Mouse (Mus musculus): ENCODE results near the gene Cep128. TPM values are rescaled to one million over a fixed set of nuclear protein-coding genes. Genes with fewer than 3 reads are reported as not detected.
"Not testable (repeated sequence)": the region's sequence is repeated elsewhere in the genome, so short reads cannot be mapped to it uniquely, and the experiment has no call there.

Cep128 gene
- polyA plus RNA-seq, 1 experiment from 2014 or later, result 3.7 TPM

GRCm38 (mm10) chr12:90993331-90993730 is 390.9 kb downstream of the Cep128 start:
- TF ChIP-seq CTCF (IDR thresholded peaks at IDR 0.05; ENCODE audit: low read depth), result no peak
- no peak for ATAC-seq
- Histone ChIP-seq H3K9me3 (ENCODE audit: control insufficient read depth) (no peaks in the 10 kb centered on the region), H3K27me3 (replicated peaks; ENCODE audit: control insufficient read depth, insufficient read depth, low read length) (no peaks in the 10 kb centered on the region), H3K9ac (ENCODE audit: low read depth, low read length) (no peak overlapping the region), H3K4me3 (ENCODE audit: low read depth, low read length) (no peak overlapping the region), H3K36me3 (ENCODE audit: control insufficient read depth, insufficient read depth) (no peaks in the 10 kb centered on the region; the same call in 1 of the 2 replicates), H3K4me2 (replicated peaks; ENCODE audit: low read depth) (no peak overlapping the region), H3K27ac (ENCODE audit: low read depth, low read length) (no peak overlapping the region), H3K4me1 (replicated peaks; ENCODE audit: control insufficient read depth, insufficient read depth, low read length) (no peaks in the 10 kb centered on the region)
- WGBS, result 86% methylated on average over 2 of the region's 2 CpGs

GRCm38 (mm10) chr12:90987782-90988181 is 396.4 kb downstream of the Cep128 start:
- no peaks in the 10 kb centered on the region for H3K27me3 ChIP-seq (replicated peaks; ENCODE audit: control insufficient read depth, insufficient read depth, low read length)
- no peak overlapping the region for H3K4me3 ChIP-seq (ENCODE audit: low read depth, low read length)
- no peaks in the 10 kb centered on the region for H3K4me1 ChIP-seq (replicated peaks; ENCODE audit: control insufficient read depth, insufficient read depth, low read length)
- 93% methylated on average over 2 of the region's 2 CpGs for WGBS
- no peaks in the 10 kb centered on the region; the same call in 1 of the 2 replicates for H3K36me3 ChIP-seq (ENCODE audit: control insufficient read depth, insufficient read depth)
- H3K27ac ChIP-seq (ENCODE audit: low read depth, low read length), result no peak overlapping the region
- no peaks in the 10 kb centered on the region for H3K9me3 ChIP-seq (ENCODE audit: control insufficient read depth)
- H3K9ac ChIP-seq (ENCODE audit: low read depth, low read length), result no peak overlapping the region
- no peak for ATAC-seq
- H3K4me2 ChIP-seq (replicated peaks; ENCODE audit: low read depth), result no peak overlapping the region
- no peak for TF ChIP-seq CTCF (IDR thresholded peaks at IDR 0.05; ENCODE audit: low read depth)

GRCm38 (mm10) chr12:90987259-90987658 is 396.9 kb downstream of the Cep128 start:
- ATAC-seq, result no peak
- H3K36me3 ChIP-seq (ENCODE audit: control insufficient read depth, insufficient read depth), result no peaks in the 10 kb centered on the region; the same call in 1 of the 2 replicates
- no peaks in the 10 kb centered on the region for H3K27me3 ChIP-seq (replicated peaks; ENCODE audit: control insufficient read depth, insufficient read depth, low read length)
- H3K4me2 ChIP-seq (replicated peaks; ENCODE audit: low read depth), result no peak overlapping the region
- no peaks in the 10 kb centered on the region for H3K9me3 ChIP-seq (ENCODE audit: control insufficient read depth)
- no peak for TF ChIP-seq CTCF (IDR thresholded peaks at IDR 0.05; ENCODE audit: low read depth)
- WGBS, result 91% methylated on average over 6 of the region's 6 CpGs
- no peaks in the 10 kb centered on the region for H3K4me1 ChIP-seq (replicated peaks; ENCODE audit: control insufficient read depth, insufficient read depth, low read length)
- H3K9ac ChIP-seq (ENCODE audit: low read depth, low read length), result no peak overlapping the region
- no peak overlapping the region for H3K4me3 ChIP-seq (ENCODE audit: low read depth, low read length)
- H3K27ac ChIP-seq (ENCODE audit: low read depth, low read length), result no peak overlapping the region

- H3K9me3 ChIP-seq (ENCODE audit: control insufficient read depth), result no peaks in the 10 kb centered on the region
- no peak overlapping the region for H3K4me2 ChIP-seq (replicated peaks; ENCODE audit: low read depth)
- no peak for ATAC-seq
- H3K27me3 ChIP-seq (replicated peaks; ENCODE audit: control insufficient read depth, insufficient read depth, low read length), result no peaks in the 10 kb centered on the region
- H3K9ac ChIP-seq (ENCODE audit: low read depth, low read length), result no peak overlapping the region
- no peaks in the 10 kb centered on the region for H3K36me3 ChIP-seq (ENCODE audit: control insufficient read depth, insufficient read depth)
- no peak overlapping the region for H3K4me3 ChIP-seq (ENCODE audit: low read depth, low read length)
- no peaks in the 10 kb centered on the region for H3K4me1 ChIP-seq (replicated peaks; ENCODE audit: control insufficient read depth, insufficient read depth, low read length)
- no peak overlapping the region for H3K27ac ChIP-seq (ENCODE audit: low read depth, low read length)
- 0 out of 2 replicates have a peak, but pooled peaks have one; percentile 9 for TF ChIP-seq CTCF (IDR thresholded peaks at IDR 0.05; ENCODE audit: low read depth)
- 89% methylated on average over 4 of the region's 4 CpGs for WGBS
Measured at GRCm38 (mm10) chr12:90982018-90982417, 402.2 kb downstream of the Cep128 start.

- not testable (repeated sequence) for H3K27me3 ChIP-seq (replicated peaks; ENCODE audit: control insufficient read depth, insufficient read depth, low read length)
- 88% methylated on average over 9 of the region's 9 CpGs for WGBS
Measured at GRCm38 (mm10) chr12:90976406-90976805, 407.8 kb downstream of the Cep128 start.

GRCm38 (mm10) chr12:90975429-90975828 is 408.8 kb downstream of the Cep128 start:
- no peak for ATAC-seq
- H3K27me3 ChIP-seq (replicated peaks; ENCODE audit: control insufficient read depth, insufficient read depth, low read length), result no peaks in the 10 kb centered on the region
- no peaks in the 10 kb centered on the region for H3K4me1 ChIP-seq (replicated peaks; ENCODE audit: control insufficient read depth, insufficient read depth, low read length)
- H3K4me2 ChIP-seq (replicated peaks; ENCODE audit: low read depth), result no peak overlapping the region
- no peaks in the 10 kb centered on the region for H3K9me3 ChIP-seq (ENCODE audit: control insufficient read depth)
- no peak overlapping the region for H3K9ac ChIP-seq (ENCODE audit: low read depth, low read length)
- no peaks in the 10 kb centered on the region for H3K36me3 ChIP-seq (ENCODE audit: control insufficient read depth, insufficient read depth)
- no peak overlapping the region for H3K27ac ChIP-seq (ENCODE audit: low read depth, low read length)
- WGBS, result 17% methylated on average over 2 of the region's 2 CpGs
- TF ChIP-seq CTCF (IDR thresholded peaks at IDR 0.05; ENCODE audit: low read depth), result no peak
- no peak overlapping the region for H3K4me3 ChIP-seq (ENCODE audit: low read depth, low read length)

More at GRCm38 (mm10) chr12:90976406-90976805, 407.8 kb downstream of the Cep128 start:
- not testable (repeated sequence) for H3K4me3 ChIP-seq (ENCODE audit: low read depth, low read length); H3K36me3 ChIP-seq (ENCODE audit: control insufficient read depth, insufficient read depth); H3K4me1 ChIP-seq (replicated peaks; ENCODE audit: control insufficient read depth, insufficient read depth, low read length); H3K9ac ChIP-seq (ENCODE audit: low read depth, low read length); H3K27ac ChIP-seq (ENCODE audit: low read depth, low read length); ATAC-seq; H3K4me2 ChIP-seq (replicated peaks; ENCODE audit: low read depth); H3K9me3 ChIP-seq (ENCODE audit: control insufficient read depth)

GRCm38 (mm10) chr12:90971156-90971555 is 413.1 kb downstream of the Cep128 start:
- no peak overlapping the region for H3K27ac ChIP-seq (ENCODE audit: low read depth, low read length)
- no peaks in the 10 kb centered on the region for H3K9me3 ChIP-seq (ENCODE audit: control insufficient read depth)
- H3K36me3 ChIP-seq (ENCODE audit: control insufficient read depth, insufficient read depth), result no peaks in the 10 kb centered on the region
- no peaks in the 10 kb centered on the region for H3K4me1 ChIP-seq (replicated peaks; ENCODE audit: control insufficient read depth, insufficient read depth, low read length)
- H3K4me3 ChIP-seq (ENCODE audit: low read depth, low read length), result no peak overlapping the region
- H3K9ac ChIP-seq (ENCODE audit: low read depth, low read length), result no peak overlapping the region
- no peaks in the 10 kb centered on the region for H3K27me3 ChIP-seq (replicated peaks; ENCODE audit: control insufficient read depth, insufficient read depth, low read length)
- 80% methylated on average over 3 of the region's 3 CpGs for WGBS
- ATAC-seq, result no peak
- H3K4me2 ChIP-seq (replicated peaks; ENCODE audit: low read depth), result no peak overlapping the region
- no peak for TF ChIP-seq CTCF (IDR thresholded peaks at IDR 0.05; ENCODE audit: low read depth)

All from intestine, postnatal 0 days (tissue).